Mouse (Mus musculus) R1 (cell line): ENCODE results near the gene Naf1.

ENCODE experiments used
- DNase-seq: peaks from one replicate; pipeline ENCODE4 v3.0.0-alpha.2; 2018; ENCODE audit warnings: low read depth, low spot score

The Naf1 gene

DNA sequence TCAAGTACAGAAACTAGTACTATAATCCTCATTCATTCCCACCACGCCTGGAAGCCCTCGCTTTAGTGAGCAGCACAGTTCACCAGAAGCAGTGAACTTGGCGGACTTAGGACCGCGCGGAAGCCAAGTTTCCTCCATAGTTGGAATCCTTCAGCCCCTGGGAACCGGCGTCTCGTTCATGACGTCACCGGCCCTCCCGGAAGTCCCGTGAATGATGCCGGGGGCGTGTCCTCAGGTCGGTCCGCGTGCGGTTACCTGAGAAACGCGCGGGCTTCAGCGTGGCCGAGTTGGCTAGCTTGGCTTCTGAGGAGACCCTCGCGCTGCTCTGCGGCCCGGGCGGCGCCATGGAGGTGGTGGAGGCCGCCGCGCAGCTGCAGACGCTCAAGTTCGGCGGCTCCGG lies at the start of gene Naf1:
Naf1 (plus strand) TSS at position 195 of the 400 bp plus-strand sequence.
- peak; percentile 97 for DNase-seq

DNA sequence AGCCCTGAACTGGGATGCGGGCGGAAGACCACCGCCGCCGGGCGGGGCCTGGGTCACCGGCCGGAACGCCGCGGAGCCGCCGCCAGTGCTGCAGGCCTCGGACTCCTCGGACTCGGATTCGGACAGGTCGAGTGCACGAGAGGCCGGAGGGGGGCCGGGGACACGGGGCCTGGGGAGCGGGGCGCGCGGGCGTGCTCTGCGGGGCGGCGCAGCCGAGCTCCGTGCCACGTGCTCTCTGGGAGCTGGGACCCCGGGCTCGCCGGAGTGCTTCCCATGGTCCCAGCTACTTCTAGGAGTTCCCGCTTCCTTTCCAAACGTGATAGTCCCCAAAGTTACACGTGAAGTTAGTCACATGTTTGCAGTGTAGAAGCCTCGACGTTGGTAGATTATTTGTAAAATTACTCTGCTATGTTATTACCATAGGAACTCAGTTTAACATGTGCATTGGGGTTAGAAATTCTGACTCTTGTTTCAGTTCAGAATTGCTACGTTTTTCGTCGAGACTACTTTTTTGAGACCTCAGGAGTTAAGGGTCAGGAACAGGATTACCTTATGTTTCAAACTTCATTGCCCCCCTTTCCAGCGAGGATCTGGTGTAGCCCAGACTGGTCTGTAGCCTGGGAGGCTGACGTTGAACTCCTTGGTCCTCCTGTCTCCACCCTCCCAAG lies 1.0 kb downstream of the Naf1 start:
- peak; percentile 58 for DNase-seq

DNA sequence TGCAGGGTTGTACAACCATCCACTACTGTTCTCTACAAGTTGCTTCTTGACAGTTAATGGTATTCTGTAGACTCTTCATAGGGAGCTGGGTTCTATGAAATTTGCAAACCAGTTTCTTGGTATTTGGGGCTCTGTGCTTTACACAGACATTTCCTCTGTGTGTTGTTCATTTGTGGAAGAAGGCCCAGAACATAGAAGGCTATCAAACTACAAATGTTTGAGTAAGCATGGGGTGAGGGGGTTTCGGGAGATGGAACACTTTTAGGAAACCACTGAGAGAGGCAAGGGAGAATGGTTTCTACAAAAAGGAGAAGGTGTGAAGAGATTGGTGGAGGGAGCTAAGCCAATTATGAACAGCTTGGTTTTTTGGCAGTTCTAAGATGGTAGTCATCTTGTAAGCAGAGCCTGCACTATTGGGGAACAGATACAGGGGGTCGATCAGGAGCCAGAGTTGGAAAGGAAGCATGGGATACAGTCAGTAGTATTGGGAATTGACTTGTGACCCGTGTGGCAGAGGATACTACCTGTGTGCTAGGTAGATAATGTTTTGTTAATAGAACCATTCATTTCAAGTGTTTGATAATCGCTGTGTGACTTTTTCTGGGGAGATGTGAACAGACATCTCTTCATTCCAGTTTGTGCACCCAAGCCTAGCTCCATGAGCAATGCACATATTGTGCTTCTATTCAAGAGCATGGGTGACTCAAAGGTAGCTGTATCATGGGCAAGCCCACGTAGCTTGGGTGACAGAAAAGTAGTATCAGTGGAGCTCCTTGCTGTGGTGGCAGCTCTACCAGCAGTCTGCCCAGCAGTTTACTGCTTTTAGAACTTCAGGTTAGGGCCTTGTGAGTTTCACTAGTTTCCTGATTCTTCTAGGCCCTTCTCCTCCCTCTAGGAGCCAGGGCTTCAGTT lies 1.8 kb downstream of the Naf1 start:
- no peak for DNase-seq

DNA sequence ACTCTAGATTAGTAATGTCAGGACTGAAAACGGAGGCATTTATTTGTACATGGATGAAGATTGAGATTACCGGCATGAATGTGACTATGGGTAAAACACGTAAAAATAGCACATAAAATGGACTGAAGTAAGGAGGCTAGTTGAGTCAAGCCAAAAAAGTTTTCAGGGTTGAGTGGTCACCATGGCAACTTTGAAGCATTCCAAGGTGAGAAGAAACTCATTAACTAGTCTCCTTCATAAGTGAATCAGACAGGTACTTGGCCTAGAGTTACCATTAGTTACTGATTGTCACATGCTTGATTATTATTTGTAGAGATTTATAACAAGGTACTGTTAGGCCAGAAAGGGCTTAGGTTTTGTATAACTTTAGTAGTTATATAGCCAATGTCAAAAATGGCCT lies 3.7 kb downstream of the Naf1 start:
- no peak for DNase-seq

DNA sequence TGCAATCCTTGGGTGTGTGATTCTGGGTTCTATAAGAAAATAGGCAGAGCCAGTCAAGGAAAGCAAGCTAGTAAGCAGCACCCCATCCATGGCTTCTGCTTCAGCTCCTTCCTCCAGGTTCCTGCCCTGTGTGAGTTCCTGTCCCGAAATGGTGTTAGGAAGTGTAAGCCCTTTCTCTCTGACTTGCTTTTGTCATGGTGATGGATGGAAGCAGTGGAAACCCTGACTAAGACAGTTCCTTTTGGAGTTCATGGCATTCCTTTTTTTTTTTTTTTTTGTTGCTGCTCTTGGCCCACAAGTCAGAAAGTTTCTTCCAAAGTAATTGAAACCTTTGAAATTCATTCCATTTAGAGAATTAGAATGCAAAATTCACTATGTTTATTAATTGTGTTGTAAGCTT lies 5.1 kb downstream of the Naf1 start:
- peak; percentile 93 for DNase-seq

DNA sequence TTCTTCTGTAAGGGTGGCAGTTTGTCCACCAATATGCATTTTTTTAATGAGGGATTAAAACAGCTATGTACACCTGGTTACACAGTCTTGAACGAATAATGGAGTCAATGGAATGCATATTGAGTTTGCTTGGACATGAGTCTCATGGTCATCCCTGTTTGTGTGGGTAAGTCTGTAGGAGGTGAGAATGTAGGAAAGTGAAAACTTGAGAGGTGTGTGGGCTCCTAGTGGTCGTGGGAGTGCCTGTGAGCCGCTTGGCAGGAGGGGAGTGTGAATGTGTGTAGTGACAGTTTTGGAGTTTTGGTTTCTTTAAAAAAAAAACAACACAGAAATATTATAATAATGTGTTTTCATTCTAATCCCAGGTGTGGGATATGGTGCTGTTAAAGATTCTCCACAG lies 7.7 kb downstream of the Naf1 start:
- no peak for DNase-seq

DNA sequence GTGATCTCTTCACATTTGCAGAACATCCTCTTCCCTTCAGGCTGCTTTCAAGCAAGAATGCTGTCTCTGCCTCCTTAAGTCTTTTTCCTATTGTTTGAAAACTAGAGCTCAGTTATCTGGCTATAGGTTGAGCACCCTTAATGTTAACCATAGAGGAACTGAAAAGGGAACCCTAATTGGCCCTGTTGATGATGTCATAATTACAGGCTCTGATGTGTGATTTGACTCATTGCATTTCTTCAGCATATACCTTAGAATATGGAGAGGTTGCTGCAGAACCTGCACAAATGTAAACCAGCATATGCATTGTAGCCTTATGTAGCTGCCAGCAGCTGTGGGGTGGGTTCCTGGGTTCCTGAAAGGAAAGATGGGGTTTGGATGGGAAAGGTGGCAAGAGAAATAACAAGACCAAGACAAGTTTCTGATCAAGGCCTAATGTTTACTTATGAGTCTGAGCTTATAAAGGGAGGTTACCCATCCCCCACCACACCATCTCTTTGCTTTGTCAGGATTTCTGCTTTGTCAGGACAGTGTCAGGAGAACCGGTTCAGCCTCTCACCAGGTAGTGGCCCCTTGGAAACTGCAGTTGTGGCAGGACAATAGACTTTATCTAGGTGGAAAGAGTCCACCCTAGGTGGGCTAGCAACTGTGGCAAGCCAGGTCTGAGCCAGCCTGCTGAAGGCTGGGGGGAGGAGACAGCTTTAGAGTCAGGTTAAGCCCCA lies 9.4 kb downstream of the Naf1 start:
- DNase-seq: peak; percentile 90

DNA sequence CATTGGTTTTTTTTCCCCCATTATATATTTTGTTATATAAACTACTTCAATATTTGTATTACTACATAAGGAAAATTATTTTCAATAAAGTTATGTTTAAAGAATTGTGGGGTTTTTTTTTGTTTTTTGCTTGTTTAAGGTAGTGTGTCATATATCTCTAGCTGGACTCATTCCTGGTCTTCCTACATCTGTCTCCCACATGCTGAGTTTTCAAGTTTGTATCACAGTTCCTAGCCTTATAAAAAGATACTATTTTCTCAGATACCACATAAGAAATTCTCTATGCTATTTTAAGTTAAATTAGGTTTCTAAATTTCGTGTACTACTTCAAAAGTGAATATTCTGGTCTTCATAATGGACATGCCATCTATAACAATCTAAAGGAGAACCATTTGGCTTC lies 23.8 kb downstream of the Naf1 start:
- no peak for DNase-seq

DNA sequence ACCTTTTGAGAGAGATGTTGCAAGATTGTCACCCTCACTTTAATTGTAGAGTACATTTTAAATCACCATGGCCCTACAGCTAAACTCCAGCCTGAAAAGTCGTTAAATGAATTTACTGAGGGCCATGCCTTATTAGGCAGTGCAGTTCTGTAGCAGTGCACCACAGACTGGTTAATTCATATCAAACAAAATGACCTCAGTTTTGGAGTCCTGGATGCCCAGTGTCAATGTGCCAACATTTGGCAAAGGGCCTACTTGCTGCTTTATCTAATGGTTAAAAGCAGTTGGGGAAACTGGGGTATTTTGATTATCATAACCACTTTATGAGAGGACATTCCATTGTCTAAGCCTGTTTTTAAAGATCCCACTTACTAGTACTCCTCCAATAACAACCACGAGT lies 31.9 kb downstream of the Naf1 start:
- DNase-seq: no peak

DNA sequence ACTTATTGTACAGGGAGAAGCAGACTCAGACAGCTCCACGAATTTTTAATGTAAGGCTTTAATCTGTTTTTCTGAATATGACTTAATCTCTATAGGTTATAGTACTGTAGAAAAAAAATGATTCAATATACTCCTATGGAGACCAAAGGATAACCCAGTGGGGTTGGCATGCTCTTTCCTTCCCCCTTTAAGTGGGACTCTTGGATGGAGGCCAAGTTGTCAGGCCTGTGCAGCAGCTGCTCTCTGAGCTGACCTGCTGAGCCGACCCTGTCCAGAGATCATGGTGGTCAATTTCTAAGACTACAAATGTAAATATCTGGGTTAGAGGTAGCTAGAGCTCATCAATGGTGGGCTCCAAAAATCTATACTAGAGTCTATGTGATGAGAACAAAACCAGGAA lies 45.0 kb downstream of the Naf1 start:
- DNase-seq: no peak

DNA sequence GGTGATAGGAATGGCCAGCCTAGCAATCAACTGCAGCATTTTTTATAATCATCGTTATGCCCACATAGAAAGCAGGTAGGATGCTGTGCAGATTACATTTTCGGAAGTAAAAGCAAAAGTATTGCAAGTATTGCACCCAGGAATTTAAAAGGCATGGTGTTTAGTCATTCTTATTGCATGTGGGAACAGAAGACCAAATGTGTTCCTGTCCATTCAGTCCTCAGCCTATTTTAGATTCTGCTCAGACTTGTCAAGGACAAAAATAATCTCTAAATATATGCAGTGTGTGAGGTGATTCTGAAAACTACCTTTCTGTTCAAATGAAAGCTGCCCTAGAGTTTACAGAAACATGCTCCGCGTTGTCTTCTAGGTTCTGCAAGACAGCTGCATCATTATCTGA lies 45.5 kb downstream of the Naf1 start:
- no peak for DNase-seq

DNA sequence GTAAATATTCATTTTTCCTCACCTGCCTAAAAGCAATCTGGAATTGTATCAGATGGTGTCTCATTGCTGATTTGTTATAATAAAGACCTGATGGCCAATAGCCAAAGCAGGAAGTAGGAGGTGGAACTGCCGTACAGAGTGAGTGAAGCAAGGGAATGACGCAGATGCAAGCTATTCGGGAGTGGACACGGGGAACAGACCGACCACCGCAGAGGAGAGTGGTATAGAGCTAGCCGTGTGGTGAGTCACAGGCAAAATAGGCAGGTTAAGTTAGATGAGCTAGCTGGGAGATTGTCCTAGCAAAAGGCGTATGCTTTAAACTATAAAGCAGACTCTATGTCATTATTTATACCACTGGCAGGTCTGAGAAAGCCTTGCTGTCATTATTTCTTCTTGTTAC lies 46.1 kb downstream of the Naf1 start:
- no peak for DNase-seq

DNA sequence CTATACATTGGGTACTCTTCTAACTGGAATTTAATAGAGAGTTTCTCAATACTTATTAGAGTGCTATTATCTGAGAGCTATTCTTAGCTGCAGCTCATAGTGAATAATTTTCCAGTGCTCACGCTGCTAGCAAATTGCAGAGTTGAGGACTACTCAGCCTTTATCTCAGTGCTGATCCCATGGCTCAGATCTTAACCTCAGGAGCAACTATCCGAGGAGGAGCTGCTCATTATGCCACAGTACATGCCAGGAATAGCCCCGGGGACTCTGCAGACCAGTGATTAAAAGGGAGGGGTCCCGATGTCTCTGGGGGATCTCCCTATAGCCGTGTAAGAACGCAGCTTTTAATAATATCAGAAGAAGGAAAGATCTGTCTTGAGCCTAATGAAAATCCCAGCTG lies 50.7 kb downstream of the Naf1 start:
- no peak for DNase-seq

DNA sequence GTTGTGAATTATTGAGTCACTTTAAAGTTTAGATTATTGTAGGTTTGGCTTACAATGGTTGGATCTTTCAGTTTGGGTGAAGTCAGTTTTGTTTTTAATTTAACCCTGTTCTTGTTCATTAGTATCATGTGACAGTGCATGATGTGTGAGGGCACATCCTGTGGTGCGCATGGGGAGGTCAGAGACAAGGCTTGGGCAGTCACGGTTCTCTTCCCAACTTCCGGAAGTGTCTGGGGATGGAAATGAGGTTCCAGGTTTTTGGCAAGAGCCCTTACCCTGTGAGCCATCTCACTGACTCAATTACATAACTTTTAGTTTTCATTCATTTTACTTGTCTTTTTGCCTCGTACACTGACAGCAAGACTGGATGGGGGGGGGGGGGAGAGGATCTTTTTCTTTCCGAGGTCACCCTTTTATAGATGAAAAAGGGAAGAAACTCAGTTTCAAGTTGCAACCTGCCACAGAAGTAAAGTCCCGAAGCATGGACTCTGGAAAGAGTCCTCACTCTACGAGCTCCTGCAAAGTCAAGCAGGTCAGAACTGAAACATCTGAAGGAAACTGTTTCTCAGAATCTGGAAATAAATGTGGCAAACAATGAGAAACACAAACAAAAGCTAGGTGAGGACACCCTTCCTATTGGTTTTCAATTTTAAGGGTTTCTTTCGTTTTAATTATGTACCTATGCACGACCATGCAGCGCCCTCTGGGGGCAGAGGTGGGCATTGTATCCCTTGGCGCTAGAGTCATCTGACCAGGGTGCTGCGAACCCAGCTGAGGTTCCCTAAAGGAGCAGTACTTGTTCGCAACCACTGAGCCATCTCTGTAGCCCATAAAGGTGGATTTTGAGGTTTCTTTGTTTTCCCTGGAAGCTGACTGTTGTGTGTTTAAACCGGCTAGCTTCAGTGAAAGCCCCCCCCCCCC lies 53.9 kb downstream of the Naf1 start:
- peak; percentile 81 for DNase-seq

DNA sequence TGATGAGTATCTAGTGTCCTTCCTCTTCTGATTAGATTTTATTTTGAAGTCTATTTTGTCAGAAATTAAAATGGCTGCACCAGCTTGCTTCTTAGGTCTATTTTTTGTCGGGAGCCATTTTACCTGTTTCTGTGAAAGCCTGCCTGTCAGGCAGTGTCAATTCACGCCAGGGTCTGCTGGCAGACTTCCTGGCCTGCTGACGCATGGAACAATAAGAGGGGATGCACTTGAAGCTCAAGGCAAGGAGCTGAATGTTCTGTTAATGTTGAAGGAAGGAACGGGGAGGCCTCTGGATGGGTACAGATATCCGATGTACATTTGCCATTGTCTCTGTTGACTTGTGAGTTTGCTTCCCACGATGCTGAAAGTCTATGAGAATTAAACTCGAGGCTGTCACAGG lies 56.0 kb downstream of the Naf1 start:
- no peak for DNase-seq

DNA sequence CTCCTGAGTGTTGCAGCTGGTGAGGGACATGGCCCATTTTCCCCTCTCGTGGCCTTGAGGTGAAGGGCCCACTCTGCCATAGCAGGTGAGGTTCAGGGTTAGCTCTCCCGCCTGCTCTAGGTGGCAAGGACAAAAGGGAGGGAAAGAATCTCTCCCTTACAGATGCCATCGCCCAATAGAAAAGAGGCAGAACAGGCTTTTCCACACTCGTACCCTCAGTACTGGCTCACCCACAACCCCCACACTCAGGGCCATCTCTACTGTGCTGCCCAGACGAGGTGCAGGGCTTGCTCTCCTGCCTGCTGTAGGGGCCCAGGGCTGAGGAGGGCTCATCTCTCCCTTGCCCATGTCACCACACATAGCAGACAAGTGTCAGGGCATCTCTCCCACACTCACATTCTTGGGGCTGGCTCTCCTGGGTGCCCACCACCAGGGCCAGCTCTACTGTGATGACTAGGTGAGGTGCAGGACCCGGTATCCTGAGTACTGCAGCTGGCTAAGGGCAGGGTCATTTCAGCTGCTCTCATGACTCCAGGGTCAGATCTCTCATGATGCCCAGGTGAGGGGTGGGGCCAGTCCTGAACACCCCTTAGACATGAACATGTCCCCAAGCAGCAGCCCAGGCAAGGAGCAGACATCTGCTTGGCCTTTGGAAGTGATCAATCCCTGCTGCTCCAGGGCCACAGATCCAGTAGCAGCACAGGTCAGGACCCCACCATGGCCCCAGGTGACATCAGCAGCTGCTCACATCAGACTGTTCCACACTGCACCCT lies 57.9 kb downstream of the Naf1 start:
- no peak for DNase-seq

DNA sequence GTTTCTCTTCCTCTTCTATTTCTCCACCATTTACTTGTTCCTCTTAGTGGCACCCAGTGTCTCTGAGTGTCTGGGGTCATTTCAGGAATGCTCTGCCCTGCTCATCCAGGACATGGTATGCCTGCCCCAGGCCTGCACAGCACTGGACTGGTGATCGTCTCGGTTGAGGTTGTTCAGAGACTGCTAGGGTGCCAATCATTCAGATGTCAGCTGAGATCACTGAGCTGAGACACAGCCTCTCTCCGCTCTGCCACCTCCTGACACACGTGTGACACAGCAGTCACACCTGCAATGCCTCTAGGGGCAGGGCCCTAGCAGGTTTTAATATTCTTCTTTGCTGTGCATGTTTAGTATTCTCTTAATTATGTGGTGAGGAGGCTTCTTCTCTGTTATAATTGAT lies 58.5 kb downstream of the Naf1 start:
- DNase-seq: no peak

DNA sequence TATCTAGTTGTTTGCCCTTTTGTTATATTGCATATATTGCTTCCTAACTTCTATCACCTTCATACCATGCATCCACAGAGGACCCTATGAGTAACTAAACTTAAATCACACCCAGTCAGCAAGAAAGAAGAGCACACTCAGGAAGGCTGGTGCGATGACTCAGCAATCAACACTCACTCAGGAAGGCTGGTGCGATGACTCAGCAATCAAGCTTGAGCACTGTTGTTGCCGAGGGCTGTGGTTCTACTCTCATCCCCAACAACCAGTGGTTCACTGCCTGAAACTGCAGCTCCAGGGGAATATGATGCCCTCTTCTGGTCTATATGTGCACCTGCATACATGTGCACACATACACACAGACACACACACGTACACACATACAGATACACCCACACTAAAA lies 73.7 kb downstream of the Naf1 start:
- DNase-seq: peak; percentile 85

DNA sequence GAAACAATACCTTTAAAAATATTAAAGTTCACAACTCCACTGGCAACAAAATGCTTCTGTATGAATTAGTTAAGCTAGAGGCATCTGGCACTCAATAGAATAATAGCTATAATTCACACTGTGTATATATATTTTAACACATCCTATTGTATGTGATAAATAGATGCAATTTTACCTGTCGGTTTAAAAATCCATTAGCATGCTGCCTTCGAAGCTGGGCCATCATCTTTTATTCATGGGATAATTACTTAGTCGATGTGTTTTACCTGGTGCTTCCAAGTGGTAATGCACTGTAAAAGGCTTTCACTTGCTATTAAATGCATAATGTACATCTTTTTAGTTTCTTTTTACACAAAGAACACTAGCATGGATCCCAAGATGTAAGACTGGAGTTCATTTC lies 76.2 kb downstream of the Naf1 start:
- no peak for DNase-seq
